Mouse (Mus musculus): ENCODE data around the gene Aff2. TPM values are rescaled to one million over a fixed set of nuclear protein-coding genes. Genes with fewer than 3 reads are reported as not detected.

Gene Aff2
- polyA plus RNA-seq (2012; rRNA removed) (0.10 and 0.11 TPM in 2 replicates), polyA plus RNA-seq (2014; fragmentation: Nextera tagmentation; extraction: Ambion mirVana) (0.10 and 0.35 TPM in 2 replicates)

- ATAC-seq (ENCODE audit: insufficient read depth), result no peak
- peak within 1 kb of the TSS; percentile 36 for H3K4me2 ChIP-seq (ENCODE audit: low read depth)
- H3K27ac ChIP-seq, result no peak within 1 kb of the TSS
- no peaks in the 10 kb centered on the region for H3K9me3 ChIP-seq (ENCODE audit: control insufficient read depth, low read length)
- H3K27me3 ChIP-seq (ENCODE audit: control insufficient read depth, insufficient read depth, low read length), result peaks cover 20% of the 10 kb centered on the region
- H3K4me3 ChIP-seq (ENCODE audit: insufficient read depth in 1 of 2, low read depth in 2 of 2, low read length in 2 of 2), result peak within 1 kb of the TSS; percentile 39 to 46
- H3K36me3 ChIP-seq (replicated peaks; ENCODE audit: control insufficient read depth, insufficient read depth, low read depth), result no peaks in the 10 kb centered on the region
- no peak within 1 kb of the TSS for H3K9ac ChIP-seq (replicated peaks)
- H3K4me1 ChIP-seq (replicated peaks; ENCODE audit: control insufficient read depth in 2 of 2, insufficient read depth in 2 of 2, low read length in 1 of 2), result no peaks in the 10 kb centered on the region
- TF ChIP-seq CTCF (IDR thresholded peaks at IDR 0.05; ENCODE audit: low read depth) (no peak), EP300 (IDR thresholded peaks at IDR 0.05; ENCODE audit: low read depth) (no peak)
- no peak for DNase-seq (ENCODE audit: low read depth in 3 of 3, low spot score in 3 of 3)
- 15% methylated on average over 63 of the region's 79 CpGs for WGBS (ENCODE audit: insufficient replicate concordance)
Observed at GRCm38 (mm10) chrX:69360238-69361054, at the start of gene Aff2. Gene Aff2 (plus strand): TSS chrX:69360294.

- ATAC-seq (ENCODE audit: insufficient read depth), result no peak
- no peaks in the 10 kb centered on the region for H3K9me3 ChIP-seq (ENCODE audit: control insufficient read depth, low read length)
- H3K4me1 ChIP-seq (replicated peaks; ENCODE audit: control insufficient read depth in 2 of 2, insufficient read depth in 2 of 2, low read length in 1 of 2), result no peaks in the 10 kb centered on the region
- H3K9ac ChIP-seq (replicated peaks), result no peak overlapping the region
- no peak for TF ChIP-seq CTCF (IDR thresholded peaks at IDR 0.05; ENCODE audit: low read depth)
- TF ChIP-seq EP300 (IDR thresholded peaks at IDR 0.05; ENCODE audit: low read depth), result no peak
- H3K4me3 ChIP-seq (ENCODE audit: insufficient read depth in 1 of 2, low read depth in 2 of 2, low read length in 2 of 2), result no peak overlapping the region
- no peaks in the 10 kb centered on the region for H3K36me3 ChIP-seq (replicated peaks; ENCODE audit: control insufficient read depth, insufficient read depth, low read depth)
- no peak overlapping the region for H3K4me2 ChIP-seq (ENCODE audit: low read depth)
- DNase-seq (ENCODE audit: low read depth in 3 of 3, low spot score in 3 of 3), result no peak
- no peaks in the 10 kb centered on the region for H3K27me3 ChIP-seq (ENCODE audit: control insufficient read depth, insufficient read depth, low read length)
- H3K27ac ChIP-seq, result no peak overlapping the region
Observed at GRCm38 (mm10) chrX:69337296-69337695, 22.8 kb upstream of the Aff2 start.

- ATAC-seq (ENCODE audit: insufficient read depth) (no peak), DNase-seq (ENCODE audit: low read depth in 3 of 3, low spot score in 3 of 3) (no peak)
- no peaks in the 10 kb centered on the region for H3K4me1 ChIP-seq (replicated peaks; ENCODE audit: control insufficient read depth in 2 of 2, insufficient read depth in 2 of 2, low read length in 1 of 2)
- H3K36me3 ChIP-seq (replicated peaks; ENCODE audit: control insufficient read depth, insufficient read depth, low read depth), result no peaks in the 10 kb centered on the region
- TF ChIP-seq EP300 (IDR thresholded peaks at IDR 0.05; ENCODE audit: low read depth) (no peak), CTCF (IDR thresholded peaks at IDR 0.05; ENCODE audit: low read depth) (no peak)
- 64% methylated on average over 2 of the region's 2 CpGs for WGBS (ENCODE audit: insufficient replicate concordance)
- no peak overlapping the region for H3K27ac ChIP-seq
- peaks cover 12% of the 10 kb centered on the region for H3K27me3 ChIP-seq (ENCODE audit: control insufficient read depth, insufficient read depth, low read length)
- no peak overlapping the region for H3K4me2 ChIP-seq (ENCODE audit: low read depth)
- no peak overlapping the region for H3K4me3 ChIP-seq (ENCODE audit: insufficient read depth in 1 of 2, low read depth in 2 of 2, low read length in 2 of 2)
- H3K9me3 ChIP-seq (ENCODE audit: control insufficient read depth, low read length), result no peaks in the 10 kb centered on the region
- no peak overlapping the region for H3K9ac ChIP-seq (replicated peaks)
Observed at GRCm38 (mm10) chrX:69355621-69356020, 4.5 kb upstream of the Aff2 start.

GRCm38 (mm10) chrX:69359360-69359759 is 734 bp upstream of the Aff2 start:
- WGBS (ENCODE audit: insufficient replicate concordance), result 27% methylated on average over 5 of the region's 5 CpGs
- no peak overlapping the region for H3K4me2 ChIP-seq (ENCODE audit: low read depth)
- no peak for ATAC-seq (ENCODE audit: insufficient read depth)

GRCm38 (mm10) chrX:69359885-69360237 is 233 bp upstream of the Aff2 start:
- ATAC-seq (ENCODE audit: insufficient read depth) (no peak), DNase-seq (ENCODE audit: low read depth in 3 of 3, low spot score in 3 of 3) (no peak)
- Histone ChIP-seq H3K36me3 (replicated peaks; ENCODE audit: control insufficient read depth, insufficient read depth, low read depth) (no peaks in the 10 kb centered on the region), H3K4me3 (ENCODE audit: insufficient read depth in 1 of 2, low read depth in 2 of 2, low read length in 2 of 2) (peak overlapping the region in 1 of 2 experiments; percentile 39; a peak in 2 of 4 replicates), H3K4me2 (ENCODE audit: low read depth) (peak overlapping the region; percentile 36; the same call in 1 of the 2 replicates), H3K4me1 (replicated peaks; ENCODE audit: control insufficient read depth in 2 of 2, insufficient read depth in 2 of 2, low read length in 1 of 2) (no peaks in the 10 kb centered on the region), H3K27me3 (ENCODE audit: control insufficient read depth, insufficient read depth, low read length) (peaks cover 20% of the 10 kb centered on the region), H3K27ac (no peak overlapping the region), H3K9ac (replicated peaks) (no peak overlapping the region), H3K9me3 (ENCODE audit: control insufficient read depth, low read length) (no peaks in the 10 kb centered on the region)
- 10% methylated on average over 4 of the region's 4 CpGs for WGBS (ENCODE audit: insufficient replicate concordance)
- TF ChIP-seq CTCF (IDR thresholded peaks at IDR 0.05; ENCODE audit: low read depth), result no peak

More at GRCm38 (mm10) chrX:69359360-69359759, 734 bp upstream of the Aff2 start:
- Histone ChIP-seq H3K4me1 (replicated peaks; ENCODE audit: control insufficient read depth in 2 of 2, insufficient read depth in 2 of 2, low read length in 1 of 2) (no peaks in the 10 kb centered on the region), H3K27ac (no peak overlapping the region), H3K36me3 (replicated peaks; ENCODE audit: control insufficient read depth, insufficient read depth, low read depth) (no peaks in the 10 kb centered on the region), H3K9ac (replicated peaks) (no peak overlapping the region), H3K9me3 (ENCODE audit: control insufficient read depth, low read length) (no peaks in the 10 kb centered on the region), H3K27me3 (ENCODE audit: control insufficient read depth, insufficient read depth, low read length) (peaks cover 20% of the 10 kb centered on the region), H3K4me3 (ENCODE audit: insufficient read depth in 1 of 2, low read depth in 2 of 2, low read length in 2 of 2) (no peak overlapping the region)
- TF ChIP-seq CTCF (IDR thresholded peaks at IDR 0.05; ENCODE audit: low read depth), result no peak
- TF ChIP-seq EP300 (IDR thresholded peaks at IDR 0.05; ENCODE audit: low read depth), result no peak
- DNase-seq (ENCODE audit: low read depth in 3 of 3, low spot score in 3 of 3), result no peak

All from liver, embryonic 14.5 days (tissue).